Mouse (Mus musculus) gastrocnemius, postnatal 14 days (tissue): ENCODE measurements around the gene Trmt1. TPM values are rescaled to one million over a fixed set of nuclear protein-coding genes. Genes with fewer than 3 reads are reported as not detected.

ENCODE experiments used
- DNase-seq: peaks from one replicate; pipeline ENCODE4 v3.0.0; 2021; ENCODE audit warnings: mixed read lengths
- intact Hi-C: fragments of 180-260 bp; cut with DNase I; formaldehyde crosslinking; loops from one replicate; pipeline ENCODE4 v1.15.1; 2025; ENCODE audit warnings: low total_unique reads
- total RNA-seq, 2 experiments: library from RNA; stranded (reverse); gene quantifications; 2 replicates each; pipeline ENCODE4 v1.2.3; 2021

Trmt1 gene
- total RNA-seq, 2 experiments from 2014 or later: 26.0 to 36.2 TPM

DNA sequence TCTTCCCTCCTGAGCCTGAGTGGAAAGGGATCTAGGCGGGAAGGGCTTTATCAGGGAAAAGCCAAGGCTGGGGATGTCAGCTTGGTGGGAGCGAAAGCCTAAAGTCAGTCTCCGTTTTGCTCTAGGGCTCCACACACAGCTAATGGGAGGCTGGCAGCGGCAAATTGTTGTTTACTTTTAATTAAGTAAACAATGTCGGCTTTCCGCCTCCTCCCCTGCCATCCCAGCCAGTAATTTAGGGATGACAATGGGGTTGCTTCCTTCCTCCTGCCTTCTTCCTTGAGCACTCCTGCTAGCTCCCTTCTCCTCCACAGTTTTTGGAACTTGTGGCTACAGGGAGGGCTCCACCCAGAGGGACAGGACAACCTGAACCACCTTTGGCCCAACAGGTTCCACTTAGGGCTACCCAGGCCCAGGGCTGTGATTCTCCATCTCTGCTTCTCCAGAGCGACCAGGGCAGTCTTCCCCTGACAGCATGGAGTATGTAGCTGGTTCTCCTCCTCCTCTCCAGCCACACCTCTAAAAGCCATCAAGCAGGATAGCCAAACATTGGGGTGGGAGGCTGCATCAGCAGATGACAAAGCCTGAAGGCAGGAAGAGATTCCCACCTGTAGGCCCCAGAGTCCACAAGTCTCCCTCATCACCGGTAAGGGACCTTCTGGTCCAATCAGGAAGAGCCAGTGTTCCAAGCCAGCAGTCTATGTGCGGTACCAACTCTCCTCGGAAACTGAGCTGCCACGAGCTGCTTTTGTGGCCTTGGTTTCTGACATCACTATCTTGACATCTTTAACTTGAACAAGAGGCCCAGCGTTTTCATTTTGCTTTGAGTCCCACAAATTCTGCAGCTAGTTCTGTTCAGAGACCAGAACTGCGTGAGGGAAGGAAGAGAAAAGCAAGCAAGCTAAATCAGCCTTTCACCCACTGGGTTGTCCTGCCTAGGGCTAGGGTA, 55.1 kb downstream of the Trmt1 start:
- no peak for DNase-seq
- intact Hi-C loops: no loop called here

DNA sequence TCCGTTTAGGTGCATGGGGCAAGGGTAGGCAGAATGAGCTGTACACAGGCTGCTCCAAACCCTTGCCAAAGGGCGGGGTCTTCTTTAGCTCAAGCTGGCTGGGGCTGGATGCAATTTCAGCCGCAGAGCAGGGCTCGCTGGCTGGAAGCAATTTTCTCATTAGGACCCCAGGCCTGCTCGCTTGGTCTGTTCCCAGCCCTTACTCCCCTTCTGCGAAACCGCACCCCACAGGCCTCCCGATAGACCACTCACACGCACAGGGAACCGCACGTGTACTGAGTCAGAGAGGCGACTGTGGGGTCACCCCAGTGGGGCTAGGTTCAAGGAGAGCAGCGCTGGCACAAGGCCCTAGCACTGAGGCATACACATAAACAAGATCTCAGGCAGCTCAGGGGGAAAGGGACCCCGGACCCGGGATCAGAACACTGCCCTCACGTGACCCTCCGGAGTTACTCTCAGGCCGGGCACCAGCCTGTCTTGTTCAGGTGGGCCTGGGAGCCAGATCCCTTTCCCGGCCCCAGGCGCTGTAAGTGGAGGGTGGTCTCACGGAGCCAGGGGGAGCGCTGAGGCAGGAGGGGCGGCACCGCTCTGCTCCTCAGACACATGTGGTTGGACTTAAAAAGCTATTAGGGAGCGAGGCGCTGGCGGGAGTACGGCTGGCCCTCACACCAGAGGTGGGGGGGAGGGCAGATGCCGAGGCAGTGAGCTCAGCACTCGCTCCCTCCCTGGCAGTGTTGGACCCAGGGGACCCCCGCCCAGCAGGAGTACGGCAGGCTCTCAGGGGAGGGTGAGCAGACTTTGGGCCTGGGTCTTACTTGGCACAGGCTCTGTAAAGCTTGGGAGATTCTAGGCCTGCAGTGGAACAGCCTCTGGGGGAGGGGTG, 56.3 kb downstream of the Trmt1 start:
- peak; percentile 86 for DNase-seq
- intact Hi-C loops: no loop called here

DNA sequence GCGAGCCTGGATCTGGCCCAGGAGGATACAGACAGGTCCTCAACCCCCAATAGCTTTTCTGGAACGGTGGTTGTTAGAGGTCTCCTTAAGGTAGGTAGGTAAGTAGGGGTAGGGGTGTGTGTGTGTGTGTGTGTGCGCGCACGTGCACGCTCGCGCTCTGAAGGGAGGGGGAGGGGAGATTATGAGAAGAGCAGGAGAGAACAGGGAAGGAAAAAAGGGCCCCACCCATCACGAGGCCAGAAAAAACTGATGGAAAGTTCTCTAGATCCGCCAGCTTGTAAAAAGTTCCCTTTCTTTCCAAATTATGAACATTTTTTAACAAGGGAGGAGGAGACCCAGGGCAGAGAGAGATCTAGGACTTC, 56.9 kb downstream of the Trmt1 start:
- no peak for DNase-seq
- intact Hi-C loops: no loop called here

DNA sequence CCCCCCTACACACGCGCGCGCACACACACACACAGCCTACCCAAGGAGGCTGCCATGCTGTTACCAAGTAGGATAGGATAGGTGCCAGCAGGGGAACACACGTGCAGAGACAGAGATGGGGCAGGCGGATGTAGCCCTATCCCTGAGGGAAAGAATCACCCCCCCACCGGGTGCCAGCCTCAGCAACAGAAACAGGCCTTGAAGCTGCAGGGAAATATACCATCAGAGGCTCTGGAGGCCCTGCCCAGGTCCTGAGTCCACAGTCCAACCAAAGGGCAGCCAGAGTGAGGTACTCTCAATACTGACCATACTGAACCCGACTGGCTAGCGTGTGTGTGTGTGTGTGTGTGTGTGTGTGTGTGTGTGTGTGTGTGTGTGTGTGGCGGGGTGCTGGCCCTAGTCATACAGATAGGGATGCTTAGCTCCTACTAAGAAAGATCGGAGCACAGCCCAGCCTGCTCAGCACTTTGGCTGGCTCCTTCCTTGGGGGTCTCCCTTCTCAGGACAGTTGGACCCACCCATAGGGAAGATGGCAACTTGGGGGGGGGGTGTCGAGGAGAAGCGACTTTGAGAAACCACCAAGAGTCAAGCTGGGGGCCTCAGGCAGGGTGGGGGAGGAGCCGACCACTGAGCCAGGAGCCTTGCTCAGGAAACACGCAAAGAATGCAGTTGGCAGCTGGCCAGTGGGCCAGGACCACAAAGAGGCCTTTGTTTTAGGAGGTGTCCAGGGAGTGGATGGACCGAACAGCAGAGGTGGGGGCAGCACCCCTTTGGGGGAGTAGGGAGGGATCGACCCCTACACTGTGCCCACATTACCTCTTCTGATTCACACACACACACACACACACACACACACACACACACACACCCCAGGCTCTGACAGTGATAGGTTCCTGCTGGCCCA, 57.7 kb downstream of the Trmt1 start:
- intact Hi-C loops: no loop called here
- DNase-seq: peak; percentile 84

DNA sequence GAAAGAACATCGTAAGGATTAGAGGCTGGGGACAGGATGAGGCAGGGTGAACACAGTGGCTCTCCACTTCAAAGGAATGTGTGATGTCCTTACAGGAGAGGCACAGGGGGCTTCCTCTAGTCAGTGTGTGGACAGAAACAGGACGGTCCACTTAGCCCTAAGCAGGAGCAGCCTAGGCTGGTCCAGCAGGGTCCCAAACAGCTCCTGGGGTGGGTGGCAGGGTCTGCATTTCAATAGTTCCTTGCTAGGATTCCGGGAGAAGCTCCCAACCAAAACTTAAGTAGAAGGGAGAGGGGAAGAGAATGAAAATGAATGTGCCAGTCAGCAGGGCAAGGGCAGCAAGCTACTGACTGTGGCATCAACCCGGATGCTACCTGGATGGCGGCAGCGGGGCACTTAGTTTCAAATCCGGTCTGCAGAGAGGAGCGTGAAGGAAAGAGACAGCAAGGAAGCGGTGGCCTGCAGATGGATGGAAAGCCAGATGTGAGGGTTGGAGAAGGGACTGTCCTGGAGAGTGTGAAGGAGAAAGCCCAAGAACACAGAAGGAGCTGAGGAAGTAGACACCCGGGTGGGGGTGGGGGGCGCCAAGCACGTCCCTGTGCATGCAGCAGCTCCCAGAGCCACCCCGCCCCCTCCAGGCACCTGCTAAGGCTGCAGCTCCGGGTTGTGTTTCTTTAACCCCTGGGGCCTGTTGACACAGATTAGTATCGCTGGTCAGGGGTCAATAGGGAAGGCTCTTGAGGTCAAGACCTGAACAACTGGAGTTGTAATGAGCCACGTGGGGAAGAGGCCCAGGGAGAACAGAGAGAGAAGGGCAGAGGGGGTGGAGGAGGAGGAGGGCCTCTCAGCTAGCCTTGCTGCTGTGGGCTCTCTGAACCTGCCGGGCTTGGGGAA, 59.2 kb downstream of the Trmt1 start:
- intact Hi-C loops: no loop called here
- DNase-seq: peak; percentile 64

Other genes starting within 250 kb of the Trmt1 start
- 10 to 100 TPM; 10.5 to 10.8 TPM for gene Ier2, start 23.5 kb upstream of the Trmt1 start, total RNA-seq
- gene Nacc1, start 1.6 kb downstream of the Trmt1 start, total RNA-seq: 10 to 100 TPM; 25.7 to 33.6 TPM
- gene Lyl1, start 15.2 kb downstream of the Trmt1 start, total RNA-seq: 1 to 10 TPM; 2.7 to 2.9 TPM
- 1 to 10 TPM in 1 of 2 experiments, under 1 TPM in 1; 0.66 to 1.1 TPM for gene G430095P16Rik, start 36.7 kb downstream of the Trmt1 start, total RNA-seq
- 100 to 1,000 TPM; 531 to 566 TPM for gene Nfix, start 114.0 kb downstream of the Trmt1 start, total RNA-seq
- 1 to 10 TPM; 6.0 to 7.2 TPM for gene Dand5, start 136.5 kb downstream of the Trmt1 start, total RNA-seq
- gene Gadd45gip1, start 145.2 kb downstream of the Trmt1 start, total RNA-seq: 10 to 100 TPM; 28.4 to 28.8 TPM
- gene Rad23a, start 154.4 kb downstream of the Trmt1 start, total RNA-seq: 100 to 1,000 TPM; 122 to 124 TPM
- 100 to 1,000 TPM; 197 to 229 TPM for gene Calr, start 160.6 kb downstream of the Trmt1 start, total RNA-seq
- 10 to 100 TPM; 24.8 to 25.5 TPM for gene Farsa, start 170.7 kb downstream of the Trmt1 start, total RNA-seq
- 1 to 10 TPM; 2.1 to 2.6 TPM for gene Syce2, start 185.8 kb downstream of the Trmt1 start, total RNA-seq
- gene Gcdh, start 207.6 kb downstream of the Trmt1 start, total RNA-seq: 10 to 100 TPM; 23.3 to 30.0 TPM
- under 1 TPM in 1 of 2 experiments, not detected in 1; 0.23 TPM for gene Klf1, start 215.6 kb downstream of the Trmt1 start, total RNA-seq
- 1 to 10 TPM; 5.7 to 6.9 TPM for gene Dnase2a, start 222.3 kb downstream of the Trmt1 start, total RNA-seq